Mouse (Mus musculus) stomach, postnatal 0 days (tissue): Measurements from ENCODE around the gene Snx13. TPM values are rescaled to one million over a fixed set of nuclear protein-coding genes. Genes with fewer than 3 reads are reported as not detected.

Experiments
- ATAC-seq: fragments of 200-750 bp; cut with Nextera tagmentation; 2 replicates; pipeline ENCODE4 v1.8.0; 2017; ENCODE audit not compliant: low FRiP score, low TSS enrichment
- DNase-seq: peaks from one replicate; pipeline ENCODE4 v3.0.0-alpha.2; 2016; ENCODE audit warnings: low spot score
- H3K27ac ChIP-seq: fragments of 300-500 bp; sonication (generic); replicated peaks from 2 replicates; pipeline ENCODE4 v1.5.1; 2014; ENCODE audit warnings: mild to moderate bottlenecking, control low read depth
- H3K27me3 ChIP-seq: fragments of 300-500 bp; sonication (generic); 2 replicates; pipeline ENCODE4 v1.6.1; 2014; ENCODE audit warnings: low read length; ENCODE audit not compliant: control insufficient read depth, insufficient read depth
- H3K36me3 ChIP-seq: fragments of 300-500 bp; sonication (generic); 2 replicates; pipeline ENCODE4 v1.6.1; 2014; ENCODE audit warnings: low read length, mixed read lengths; ENCODE audit not compliant: control insufficient read depth, insufficient read depth
- H3K4me1 ChIP-seq: fragments of 300-500 bp; sonication (generic); replicated peaks from 2 replicates; pipeline ENCODE4 v1.6.1; 2014; ENCODE audit warnings: antibody characterized with exemption; ENCODE audit not compliant: control insufficient read depth, insufficient read depth
- H3K4me2 ChIP-seq: fragments of 300-500 bp; sonication (generic); replicated peaks from 2 replicates; pipeline ENCODE4 v1.6.1; 2014; ENCODE audit warnings: low read depth, mild to moderate bottlenecking, control low read depth, moderate library complexity
- H3K4me3 ChIP-seq: fragments of 300-500 bp; sonication (generic); 2 replicates; pipeline ENCODE4 v1.5.1; 2014; ENCODE audit warnings: low read depth, low read length, control low read depth
- H3K9ac ChIP-seq: fragments of 300-500 bp; sonication (generic); 2 replicates; pipeline ENCODE4 v1.6.1; 2014; ENCODE audit warnings: mild to moderate bottlenecking, low read length, control low read depth, mixed read lengths
- H3K9me3 ChIP-seq: fragments of 300-500 bp; sonication (generic); 2 replicates; pipeline ENCODE4 v1.6.1; 2016; ENCODE audit warnings: low read length; ENCODE audit not compliant: control insufficient read depth
- CTCF ChIP-seq: IDR thresholded peaks from 2 replicates; pipeline ENCODE4 v1.5.1; 2016; ENCODE audit warnings: antibody characterized with exemption, low read depth, mild to moderate bottlenecking, moderate library complexity
- EP300 ChIP-seq: optimal IDR thresholded peaks from 2 replicates; pipeline ENCODE3; 2016; ENCODE audit warnings: antibody characterized with exemption
- WGBS: fragments of 180-500 bp; shearing (Covaris S2); extraction: QIAGEN DNeasy Blood & Tissue Kit; methylation state at CpG from one replicate; pipeline ENCODE4 v1.1.7; 2014; 5-methylcytosine and 5-hydroxymethylcytosine counted together
- polyA plus RNA-seq: library from polyadenylated mRNA; unstranded; fragments of >200 nt; fragmentation: Nextera tagmentation; extraction: Ambion mirVana; gene quantifications from 2 replicates; pipeline ENCODE4 v1.2.1, GENCODE M21; 2015

The Snx13 gene
- polyA plus RNA-seq, 1 experiment from 2014 or later = 16.8 TPM

DNA sequence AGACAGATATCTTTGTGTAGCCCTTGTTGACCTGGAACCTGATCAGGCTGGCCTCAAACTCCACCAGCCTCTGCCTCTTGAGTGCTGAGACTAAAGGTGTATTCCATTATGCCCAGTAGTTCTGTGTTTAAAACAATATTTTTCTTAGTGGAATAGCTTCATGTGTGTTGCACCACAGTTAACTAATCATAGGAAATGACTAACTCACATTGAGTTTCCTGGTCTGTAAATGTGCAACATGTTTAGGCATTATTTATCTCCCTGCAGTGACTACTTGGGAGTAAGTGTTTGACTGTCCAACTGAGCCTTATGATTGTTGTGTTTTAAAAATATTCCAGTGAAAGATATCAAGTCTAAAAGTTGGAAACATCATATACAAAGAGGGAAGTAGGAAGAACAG lies 20.6 kb downstream of the Snx13 start:
- DNase-seq (no peak), ATAC-seq (no peak)
- no peak for TF ChIP-seq CTCF
- Histone ChIP-seq H3K27me3 (no peaks in the 10 kb centered on the region), H3K4me3 (no peak overlapping the region), H3K4me2 (no peak overlapping the region), H3K9ac (no peak overlapping the region), H3K9me3 (no peaks in the 10 kb centered on the region), H3K4me1 (no peaks in the 10 kb centered on the region), H3K27ac (no peak overlapping the region), H3K36me3 (no peaks in the 10 kb centered on the region)

GRCm38 (mm10) chr12:35071336-35071735 lies 24.4 kb downstream of the Snx13 start:
- TF ChIP-seq CTCF (no peak), EP300 (no peak)
- Histone ChIP-seq H3K9ac (no peak overlapping the region), H3K4me3 (no peak overlapping the region), H3K4me1 (no peaks in the 10 kb centered on the region), H3K4me2 (no peak overlapping the region), H3K27me3 (no peaks in the 10 kb centered on the region), H3K36me3 (no peaks in the 10 kb centered on the region), H3K9me3 (no peaks in the 10 kb centered on the region), H3K27ac (no peak overlapping the region)
- ATAC-seq (no peak), DNase-seq (no peak)

DNA sequence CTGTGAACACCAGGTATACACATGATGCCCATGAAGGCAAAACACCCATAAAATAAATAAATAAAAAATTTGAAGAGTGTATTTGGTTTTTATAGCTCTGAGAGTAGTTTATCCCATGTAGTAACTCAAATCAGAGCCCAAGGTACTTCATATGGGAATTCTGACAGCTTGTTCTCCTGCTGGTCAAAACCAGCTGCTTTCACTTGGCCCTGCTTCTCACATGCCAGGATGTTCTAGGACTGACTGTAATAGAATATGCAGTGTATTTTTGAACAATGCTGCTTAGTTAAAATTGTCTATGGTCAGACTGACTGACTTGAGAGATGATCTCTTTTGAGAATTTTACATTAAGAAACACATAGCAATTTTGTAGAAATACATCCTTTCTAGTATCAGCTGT lies 25.2 kb downstream of the Snx13 start:
- DNase-seq (no peak), ATAC-seq (no peak)
- Histone ChIP-seq H3K9ac (no peak overlapping the region), H3K4me2 (no peak overlapping the region), H3K9me3 (no peaks in the 10 kb centered on the region), H3K27ac (no peak overlapping the region), H3K27me3 (no peaks in the 10 kb centered on the region), H3K36me3 (no peaks in the 10 kb centered on the region), H3K4me3 (no peak overlapping the region), H3K4me1 (no peaks in the 10 kb centered on the region)
- TF ChIP-seq CTCF (no peak), EP300 (no peak)

GRCm38 (mm10) chr12:35075993-35076392 lies 29.0 kb downstream of the Snx13 start:
- H3K4me2 ChIP-seq = no peak overlapping the region
- TF ChIP-seq EP300 = no peak
- no peak for TF ChIP-seq CTCF
- no peak overlapping the region for H3K27ac ChIP-seq
- whole genome bisulfite sequencing = 85% methylated on average over 3 of the region's 3 CpGs
- H3K27me3 ChIP-seq = no peaks in the 10 kb centered on the region
- H3K36me3 ChIP-seq = no peaks in the 10 kb centered on the region
- H3K4me1 ChIP-seq = no peaks in the 10 kb centered on the region
- no peak for ATAC-seq
- H3K9me3 ChIP-seq = no peaks in the 10 kb centered on the region
- no peak overlapping the region for H3K9ac ChIP-seq
- no peak overlapping the region for H3K4me3 ChIP-seq
- no peak for DNase-seq

GRCm38 (mm10) chr12:35123549-35123948 lies 76.6 kb downstream of the Snx13 start:
- Histone ChIP-seq H3K4me1 (no peaks in the 10 kb centered on the region), H3K9ac (no peak overlapping the region), H3K4me2 (no peak overlapping the region), H3K9me3 (no peaks in the 10 kb centered on the region), H3K36me3 (no peaks in the 10 kb centered on the region), H3K27me3 (no peaks in the 10 kb centered on the region), H3K27ac (no peak overlapping the region), H3K4me3 (no peak overlapping the region)
- WGBS = 63% methylated on average over 3 of the region's 3 CpGs
- DNase-seq = no peak
- no peak for TF ChIP-seq EP300
- no peak for TF ChIP-seq CTCF
- no peak for ATAC-seq

GRCm38 (mm10) chr12:35153186-35153585 lies 106.2 kb downstream of the Snx13 start:
- no peak overlapping the region for H3K27ac ChIP-seq
- ATAC-seq (no peak), DNase-seq (no peak)
- TF ChIP-seq EP300 (no peak), CTCF (no peak)
- H3K4me3 ChIP-seq = no peak overlapping the region
- 56% methylated on average over 4 of the region's 4 CpGs for WGBS
- no peaks in the 10 kb centered on the region for H3K4me1 ChIP-seq
- no peak overlapping the region for H3K4me2 ChIP-seq
- no peaks in the 10 kb centered on the region for H3K9me3 ChIP-seq
- H3K9ac ChIP-seq = no peak overlapping the region
- no peaks in the 10 kb centered on the region for H3K36me3 ChIP-seq
- H3K27me3 ChIP-seq = no peaks in the 10 kb centered on the region
